Mouse (Mus musculus): ENCODE measurements at regions not wholly inside any gene's neighbourhood (a gene's known extent, or its start where the extent isn't known, plus 50 kb on each side); places are given as distances from the start of the nearest gene placed in this dataset.

DNA sequence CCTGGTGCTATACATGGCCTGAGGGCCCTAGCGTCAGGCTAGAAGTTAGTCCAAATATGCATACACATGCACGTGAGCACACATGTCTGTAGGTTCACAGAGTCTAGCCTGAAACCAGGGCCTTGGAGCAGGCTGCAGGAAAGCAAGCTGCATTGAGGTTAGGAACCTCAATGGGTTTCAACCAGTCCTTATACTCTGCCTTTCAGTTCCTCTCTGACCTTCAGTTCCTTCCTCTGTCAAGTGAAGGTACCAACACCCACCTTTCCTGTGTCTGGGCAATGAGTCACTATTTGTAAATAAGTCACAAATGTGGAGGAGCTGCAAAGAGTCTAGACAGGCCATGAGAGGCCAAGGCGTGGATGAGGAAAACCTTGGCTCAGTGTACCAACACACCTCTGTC lies 89.1 kb upstream of the Zfp703 start:
- no peaks in the 10 kb centered on the region for H3K9me3 ChIP-seq (ENCODE audit: control insufficient read depth, low read length)

DNA sequence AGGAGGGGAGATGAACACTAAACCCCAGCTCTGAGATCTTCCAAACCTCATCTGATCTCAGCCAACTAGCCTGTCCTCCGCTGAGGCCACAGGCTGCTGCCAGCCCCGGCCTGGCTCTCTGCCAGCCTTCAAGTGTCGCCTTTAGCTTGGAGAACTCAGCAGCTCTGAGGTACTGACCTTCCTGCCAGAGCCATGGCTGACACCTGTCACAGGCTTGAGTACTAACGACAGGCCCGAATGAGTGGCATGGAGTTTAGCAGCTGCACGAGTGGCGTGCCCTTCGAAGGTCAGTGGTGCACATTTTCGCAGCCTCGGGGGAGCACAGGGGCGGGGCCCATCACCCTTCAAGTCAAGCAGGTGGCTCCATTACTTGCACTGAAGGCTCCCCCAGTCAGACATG lies 85.2 kb upstream of the Zfp703 start:
- Histone ChIP-seq H3K4me1 (ENCODE audit: control insufficient read depth, insufficient read depth, low read length) (no peaks in the 10 kb centered on the region), H3K9ac (ENCODE audit: low read length) (no peak overlapping the region), H3K36me3 (ENCODE audit: control insufficient read depth, insufficient read depth, low read length) (no peaks in the 10 kb centered on the region), H3K9me3 (ENCODE audit: control insufficient read depth, low read length) (no peaks in the 10 kb centered on the region), H3K27me3 (ENCODE audit: control insufficient read depth, insufficient read depth, low read length) (no peaks in the 10 kb centered on the region), H3K4me2 (no peak overlapping the region), H3K27ac (ENCODE audit: low read depth, low read length) (no peak overlapping the region), H3K4me3 (ENCODE audit: low read depth, low read length) (no peak overlapping the region)
- no peak for DNase-seq (ENCODE audit: low spot score, missing footprints)
- no peak for ATAC-seq (ENCODE audit: low FRiP score)
- 84% methylated on average over 11 of the region's 11 CpGs for WGBS

More for the DNA sequence above, 89.1 kb upstream of the Zfp703 start:
- 87% methylated on average over 3 of the region's 3 CpGs for WGBS
- DNase-seq (ENCODE audit: low spot score, missing footprints) (no peak), ATAC-seq (ENCODE audit: low FRiP score) (no peak)
- H3K36me3 ChIP-seq (ENCODE audit: control insufficient read depth, insufficient read depth, low read length), result no peaks in the 10 kb centered on the region
- no peak overlapping the region for H3K4me3 ChIP-seq (ENCODE audit: low read depth, low read length)
- H3K9ac ChIP-seq (ENCODE audit: low read length), result no peak overlapping the region
- H3K4me2 ChIP-seq, result no peak overlapping the region
- H3K4me1 ChIP-seq (ENCODE audit: control insufficient read depth, insufficient read depth, low read length), result no peaks in the 10 kb centered on the region
- no peak overlapping the region for H3K27ac ChIP-seq (ENCODE audit: low read depth, low read length)
- no peaks in the 10 kb centered on the region for H3K27me3 ChIP-seq (ENCODE audit: control insufficient read depth, insufficient read depth, low read length)

DNA sequence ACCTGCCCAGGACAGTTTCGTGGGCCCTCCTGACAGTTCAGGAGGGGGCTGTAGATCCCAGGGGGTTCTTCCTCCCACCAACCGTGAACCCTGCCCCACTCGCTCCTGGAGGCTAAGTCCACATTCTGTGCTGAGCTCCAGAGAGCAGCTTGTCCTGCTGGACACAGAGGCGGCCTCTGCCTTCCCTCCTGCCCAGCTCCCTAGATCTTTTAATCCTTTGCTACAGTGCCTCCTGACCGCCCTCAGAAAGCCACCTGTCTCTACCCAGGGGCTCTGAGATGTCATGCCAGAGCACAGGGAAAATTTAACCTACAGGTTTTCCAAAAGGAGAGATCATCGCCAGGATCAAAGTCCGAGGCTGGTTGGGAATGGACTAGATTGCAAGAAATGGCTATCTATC lies 84.7 kb upstream of the Zfp703 start:
- Histone ChIP-seq H3K27me3 (ENCODE audit: control insufficient read depth, insufficient read depth, low read length) (no peaks in the 10 kb centered on the region), H3K4me2 (no peak overlapping the region), H3K36me3 (ENCODE audit: control insufficient read depth, insufficient read depth, low read length) (no peaks in the 10 kb centered on the region), H3K4me1 (ENCODE audit: control insufficient read depth, insufficient read depth, low read length) (no peaks in the 10 kb centered on the region), H3K27ac (ENCODE audit: low read depth, low read length) (no peak overlapping the region), H3K9me3 (ENCODE audit: control insufficient read depth, low read length) (no peaks in the 10 kb centered on the region), H3K4me3 (ENCODE audit: low read depth, low read length) (no peak overlapping the region), H3K9ac (ENCODE audit: low read length) (no peak overlapping the region)
- ATAC-seq (ENCODE audit: low FRiP score) (no peak), DNase-seq (ENCODE audit: low spot score, missing footprints) (no peak)
- WGBS, result 60% methylated on average over 7 of the region's 7 CpGs

DNA sequence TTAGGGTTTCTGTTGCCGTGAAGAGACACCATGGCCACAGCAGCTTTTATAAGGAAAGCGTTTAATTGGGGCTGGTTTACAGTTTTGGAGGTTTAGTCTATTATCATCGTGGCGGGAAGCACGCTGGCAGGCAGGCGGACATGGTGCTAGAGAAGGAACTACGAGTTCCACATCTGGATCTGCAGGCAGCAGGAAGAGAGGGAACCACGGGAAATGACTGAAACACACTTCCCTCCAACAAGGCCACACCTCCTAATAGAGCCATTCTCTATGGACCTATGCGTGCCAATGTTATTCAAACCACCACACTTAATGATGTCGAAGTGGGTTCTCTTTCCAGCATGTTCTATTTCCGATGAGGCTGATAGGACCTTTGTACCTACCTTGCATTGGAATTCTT lies 81.3 kb upstream of the Zfp703 start:
- ATAC-seq (ENCODE audit: low FRiP score), result no peak

DNA sequence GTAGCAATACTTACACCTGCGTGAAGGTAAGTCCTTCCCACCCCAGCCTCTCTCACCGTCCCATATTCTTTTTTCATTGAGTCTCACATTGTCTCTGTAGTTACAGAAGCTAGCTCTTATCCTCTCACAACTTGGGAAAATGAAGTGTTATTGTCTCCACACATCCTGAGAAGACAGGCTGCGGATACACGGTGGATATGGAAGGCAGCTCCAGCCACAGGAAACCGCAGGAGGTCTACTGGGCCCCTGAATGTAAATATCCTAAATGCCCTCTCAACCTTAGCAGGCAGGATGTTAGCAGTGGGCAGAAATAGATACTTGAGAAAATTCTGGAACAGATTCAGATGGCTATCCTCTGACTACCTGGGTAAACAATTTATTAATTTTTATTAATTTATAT lies 73.8 kb upstream of the Zfp703 start:
- DNase-seq (ENCODE audit: low spot score, missing footprints) (no peak), ATAC-seq (ENCODE audit: low FRiP score) (no peak)
- Histone ChIP-seq H3K4me2 (no peak overlapping the region), H3K27me3 (ENCODE audit: control insufficient read depth, insufficient read depth, low read length) (no peaks in the 10 kb centered on the region), H3K9me3 (ENCODE audit: control insufficient read depth, low read length) (no peaks in the 10 kb centered on the region), H3K4me1 (ENCODE audit: control insufficient read depth, insufficient read depth, low read length) (no peaks in the 10 kb centered on the region), H3K27ac (ENCODE audit: low read depth, low read length) (no peak overlapping the region), H3K4me3 (ENCODE audit: low read depth, low read length) (no peak overlapping the region), H3K9ac (ENCODE audit: low read length) (no peak overlapping the region), H3K36me3 (ENCODE audit: control insufficient read depth, insufficient read depth, low read length) (no peaks in the 10 kb centered on the region)
- 80% methylated on average over 5 of the region's 5 CpGs for WGBS

More for the DNA sequence above, 81.3 kb upstream of the Zfp703 start:
- no peaks in the 10 kb centered on the region for H3K4me1 ChIP-seq (ENCODE audit: control insufficient read depth, insufficient read depth, low read length)
- DNase-seq (ENCODE audit: low spot score, missing footprints), result no peak
- no peaks in the 10 kb centered on the region for H3K36me3 ChIP-seq (ENCODE audit: control insufficient read depth, insufficient read depth, low read length)
- no peak overlapping the region for H3K4me2 ChIP-seq
- no peak overlapping the region for H3K9ac ChIP-seq (ENCODE audit: low read length)
- H3K27me3 ChIP-seq (ENCODE audit: control insufficient read depth, insufficient read depth, low read length), result no peaks in the 10 kb centered on the region
- H3K9me3 ChIP-seq (ENCODE audit: control insufficient read depth, low read length), result no peaks in the 10 kb centered on the region
- WGBS, result 85% methylated on average over 11 of the region's 11 CpGs
- H3K27ac ChIP-seq (ENCODE audit: low read depth, low read length), result no peak overlapping the region
- no peak overlapping the region for H3K4me3 ChIP-seq (ENCODE audit: low read depth, low read length)

DNA sequence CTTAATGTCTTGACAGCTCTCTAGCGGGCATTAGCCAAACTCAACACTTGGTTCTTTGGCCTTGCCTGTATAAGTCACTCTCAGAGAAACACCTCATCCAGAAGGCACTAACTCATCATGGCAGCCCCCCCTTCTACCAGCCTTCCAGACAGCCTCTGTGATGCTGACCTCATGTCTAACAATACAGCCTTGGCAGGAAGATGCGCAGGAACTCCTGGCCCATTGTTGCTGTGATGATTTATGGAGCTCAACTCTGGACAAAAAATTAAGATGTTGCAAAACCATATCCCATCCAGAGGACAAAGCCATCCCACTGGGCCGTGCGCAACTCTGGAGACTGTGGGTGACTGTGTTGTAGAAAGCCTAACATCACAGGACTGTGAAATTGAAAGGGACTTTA lies 70.9 kb upstream of the Zfp703 start:
- WGBS, result 92% methylated on average over 4 of the region's 4 CpGs
- ATAC-seq (ENCODE audit: low FRiP score) (no peak), DNase-seq (ENCODE audit: low spot score, missing footprints) (no peak)
- no peaks in the 10 kb centered on the region for H3K27me3 ChIP-seq (ENCODE audit: control insufficient read depth, insufficient read depth, low read length)
- no peaks in the 10 kb centered on the region for H3K9me3 ChIP-seq (ENCODE audit: control insufficient read depth, low read length)
- no peak overlapping the region for H3K27ac ChIP-seq (ENCODE audit: low read depth, low read length)
- no peak overlapping the region for H3K4me3 ChIP-seq (ENCODE audit: low read depth, low read length)
- no peak overlapping the region for H3K9ac ChIP-seq (ENCODE audit: low read length)
- no peaks in the 10 kb centered on the region for H3K4me1 ChIP-seq (ENCODE audit: control insufficient read depth, insufficient read depth, low read length)
- no peaks in the 10 kb centered on the region for H3K36me3 ChIP-seq (ENCODE audit: control insufficient read depth, insufficient read depth, low read length)
- H3K4me2 ChIP-seq, result no peak overlapping the region

- Histone ChIP-seq H3K9me3 (ENCODE audit: control insufficient read depth, low read length) (no peaks in the 10 kb centered on the region), H3K4me1 (ENCODE audit: control insufficient read depth, insufficient read depth, low read length) (no peaks in the 10 kb centered on the region), H3K27ac (ENCODE audit: low read depth, low read length) (no peak overlapping the region), H3K4me3 (ENCODE audit: low read depth, low read length) (no peak overlapping the region), H3K27me3 (ENCODE audit: control insufficient read depth, insufficient read depth, low read length) (no peaks in the 10 kb centered on the region), H3K9ac (ENCODE audit: low read length) (no peak overlapping the region), H3K4me2 (no peak overlapping the region), H3K36me3 (ENCODE audit: control insufficient read depth, insufficient read depth, low read length) (no peaks in the 10 kb centered on the region)
- DNase-seq (ENCODE audit: low spot score, missing footprints) (no peak), ATAC-seq (ENCODE audit: low FRiP score) (no peak)
- 88% methylated on average over 8 of the region's 8 CpGs for WGBS
These were observed 69.6 kb upstream of the Zfp703 start for GRCm38 (mm10) chr8:26907347-26908170.

GRCm38 (mm10) chr8:26910186-26910585 lies 66.9 kb upstream of the Zfp703 start:
- whole genome bisulfite sequencing, result 85% methylated on average over 3 of the region's 3 CpGs
- H3K27me3 ChIP-seq (ENCODE audit: control insufficient read depth, insufficient read depth, low read length), result no peaks in the 10 kb centered on the region
- no peak for ATAC-seq (ENCODE audit: low FRiP score)

GRCm38 (mm10) chr8:26913562-26914529 lies 63.3 kb upstream of the Zfp703 start:
- WGBS, result 86% methylated on average over 18 of the region's 18 CpGs

More at GRCm38 (mm10) chr8:26910186-26910585, 66.9 kb upstream of the Zfp703 start:
- H3K9ac ChIP-seq (ENCODE audit: low read length), result no peak overlapping the region
- no peaks in the 10 kb centered on the region for H3K4me1 ChIP-seq (ENCODE audit: control insufficient read depth, insufficient read depth, low read length)
- H3K36me3 ChIP-seq (ENCODE audit: control insufficient read depth, insufficient read depth, low read length), result no peaks in the 10 kb centered on the region
- H3K27ac ChIP-seq (ENCODE audit: low read depth, low read length), result no peak overlapping the region
- DNase-seq (ENCODE audit: low spot score, missing footprints), result no peak
- no peak overlapping the region for H3K4me2 ChIP-seq
- no peak overlapping the region for H3K4me3 ChIP-seq (ENCODE audit: low read depth, low read length)
- no peaks in the 10 kb centered on the region for H3K9me3 ChIP-seq (ENCODE audit: control insufficient read depth, low read length)

More at GRCm38 (mm10) chr8:26913562-26914529, 63.3 kb upstream of the Zfp703 start:
- Histone ChIP-seq H3K4me1 (ENCODE audit: control insufficient read depth, insufficient read depth, low read length) (no peaks in the 10 kb centered on the region), H3K9me3 (ENCODE audit: control insufficient read depth, low read length) (no peaks in the 10 kb centered on the region), H3K27ac (ENCODE audit: low read depth, low read length) (no peak overlapping the region), H3K4me2 (no peak overlapping the region), H3K36me3 (ENCODE audit: control insufficient read depth, insufficient read depth, low read length) (no peaks in the 10 kb centered on the region), H3K27me3 (ENCODE audit: control insufficient read depth, insufficient read depth, low read length) (no peaks in the 10 kb centered on the region), H3K4me3 (ENCODE audit: low read depth, low read length) (no peak overlapping the region), H3K9ac (ENCODE audit: low read length) (no peak overlapping the region)
- ATAC-seq (ENCODE audit: low FRiP score) (no peak), DNase-seq (ENCODE audit: low spot score, missing footprints) (no peak)

Measured in midbrain, embryonic 11.5 days (tissue).